Mouse (Mus musculus) heart, embryonic 12.5 days (tissue): Measurements from ENCODE around the gene Gipc3. TPM values are rescaled to one million over a fixed set of nuclear protein-coding genes. Genes with fewer than 3 reads are reported as not detected.

Source experiments
- ATAC-seq: fragments of 200-750 bp; cut with Nextera tagmentation; 2 replicates; pipeline ENCODE4 v1.8.0; 2017; ENCODE audit warnings: moderate TSS enrichment, moderate library complexity; ENCODE audit not compliant: insufficient number of reproducible peaks, low FRiP score
- H3K27ac ChIP-seq: fragments of 300-500 bp; sonication (generic); 2 replicates; pipeline ENCODE4 v1.5.1; 2016; ENCODE audit warnings: mild to moderate bottlenecking, moderate library complexity; ENCODE audit not compliant: poor library complexity, severe bottlenecking
- H3K27me3 ChIP-seq: fragments of 300-500 bp; sonication (generic); replicated peaks from 2 replicates; pipeline ENCODE4 v1.6.1; 2016; ENCODE audit warnings: mild to moderate bottlenecking, moderate library complexity
- H3K36me3 ChIP-seq: fragments of 300-500 bp; sonication (generic); 2 replicates; pipeline ENCODE4 v1.6.1; 2016; ENCODE audit warnings: mild to moderate bottlenecking, moderate library complexity
- H3K4me1 ChIP-seq: fragments of 300-500 bp; sonication (generic); replicated peaks from 2 replicates; pipeline ENCODE4 v1.6.1; 2016; ENCODE audit warnings: mild to moderate bottlenecking
- H3K4me2 ChIP-seq: fragments of 300-500 bp; sonication (generic); 2 replicates; pipeline ENCODE4 v1.6.1; 2016; ENCODE audit warnings: mild to moderate bottlenecking, moderate library complexity
- H3K4me3 ChIP-seq: fragments of 300-500 bp; sonication (generic); 2 replicates; pipeline ENCODE4 v1.5.1; 2016; ENCODE audit warnings: mild to moderate bottlenecking
- H3K9ac ChIP-seq: fragments of 300-500 bp; sonication (generic); 2 replicates; pipeline ENCODE4 v1.6.1; 2016; ENCODE audit warnings: mild to moderate bottlenecking, moderate library complexity
- H3K9me3 ChIP-seq: fragments of 300-500 bp; sonication (generic); replicated peaks from 2 replicates; pipeline ENCODE4 v1.6.1; 2016; ENCODE audit warnings: mild to moderate bottlenecking, moderate library complexity
- WGBS: fragments of 180-500 bp; shearing (Covaris S2); methylation state at CpG from one replicate; pipeline ENCODE4 v1.1.7; 2016; 5-methylcytosine and 5-hydroxymethylcytosine counted together
- polyA plus RNA-seq: library from polyadenylated mRNA; unstranded; fragments of >200 nt; fragmentation: Nextera tagmentation; extraction: Ambion mirVana; gene quantifications from 2 replicates; pipeline ENCODE4 v1.2.1, GENCODE M21; 2016

Gipc3 gene
- polyA plus RNA-seq, 1 experiment from 2014 or later = not detected

DNA sequence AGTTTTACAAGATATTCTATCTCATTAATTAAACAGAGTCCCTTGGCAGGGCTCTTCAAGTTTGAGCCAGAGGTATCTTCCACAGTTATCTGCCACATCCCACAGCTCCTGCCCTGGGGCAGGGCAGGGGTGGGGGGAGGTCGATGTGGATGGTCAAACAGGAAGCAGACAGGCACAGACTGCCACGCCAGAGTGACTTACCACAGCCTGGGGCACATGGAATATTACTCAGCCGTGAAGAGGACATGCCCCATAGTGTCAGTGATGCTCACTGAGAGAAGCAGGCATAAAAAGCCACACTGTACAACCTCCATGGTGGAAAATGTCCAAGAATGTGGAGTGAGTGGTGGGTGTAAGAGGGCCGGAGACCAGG, 2.1 kb upstream of the Gipc3 start:
- Histone ChIP-seq H3K36me3 (peaks cover 26% of the 10 kb centered on the region), H3K27me3 (peaks cover 41% of the 10 kb centered on the region), H3K27ac (no peak overlapping the region), H3K4me3 (no peak overlapping the region), H3K9me3 (no peaks in the 10 kb centered on the region), H3K4me1 (peaks cover 49% of the 10 kb centered on the region), H3K4me2 (no peak overlapping the region), H3K9ac (no peak overlapping the region)
- 73% methylated on average over 4 of the region's 4 CpGs for WGBS
- ATAC-seq = no peak

DNA sequence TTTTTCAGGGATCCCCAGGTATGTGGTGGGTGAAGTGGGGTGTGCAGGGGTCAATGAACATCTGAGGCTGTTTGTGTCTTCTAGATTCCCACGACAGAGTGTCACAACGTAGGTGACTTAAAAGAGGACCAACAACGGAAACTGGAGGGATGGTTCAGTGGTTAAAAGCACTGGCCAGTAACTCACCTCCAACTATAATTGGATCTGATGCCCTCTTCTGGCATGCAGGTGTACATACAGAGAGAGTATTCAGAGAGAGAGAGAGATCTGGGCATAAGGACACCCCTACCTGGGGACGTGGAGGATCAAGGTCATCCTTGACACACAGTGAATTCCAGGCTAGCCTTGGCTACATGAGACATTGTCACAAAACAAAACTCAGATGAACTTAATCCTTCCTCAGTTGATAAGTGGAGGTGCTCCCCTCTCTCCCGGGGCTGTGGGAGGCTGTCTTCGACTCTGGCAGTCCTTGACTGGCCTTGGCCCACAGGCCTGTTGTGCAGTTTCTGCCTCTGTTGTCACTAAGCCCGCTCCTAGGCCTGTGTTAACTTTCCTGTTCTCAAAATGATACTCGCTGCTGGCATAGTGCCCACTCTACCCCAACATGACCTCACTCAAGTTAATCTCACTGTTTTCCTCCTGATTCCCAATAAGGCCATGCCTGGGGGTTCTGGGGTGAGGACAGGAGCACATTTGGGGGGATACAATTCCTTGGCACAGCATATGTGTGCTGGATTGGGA, 1.5 kb upstream of the Gipc3 start:
- ATAC-seq = no peak
- H3K27ac ChIP-seq = no peak overlapping the region
- H3K4me3 ChIP-seq = no peak overlapping the region
- WGBS = 42% methylated on average over 8 of the region's 8 CpGs
- H3K4me1 ChIP-seq = peaks cover 48% of the 10 kb centered on the region
- peaks cover 41% of the 10 kb centered on the region for H3K27me3 ChIP-seq
- peaks cover 26% of the 10 kb centered on the region for H3K36me3 ChIP-seq
- no peaks in the 10 kb centered on the region for H3K9me3 ChIP-seq
- no peak overlapping the region for H3K4me2 ChIP-seq
- H3K9ac ChIP-seq = no peak overlapping the region

DNA sequence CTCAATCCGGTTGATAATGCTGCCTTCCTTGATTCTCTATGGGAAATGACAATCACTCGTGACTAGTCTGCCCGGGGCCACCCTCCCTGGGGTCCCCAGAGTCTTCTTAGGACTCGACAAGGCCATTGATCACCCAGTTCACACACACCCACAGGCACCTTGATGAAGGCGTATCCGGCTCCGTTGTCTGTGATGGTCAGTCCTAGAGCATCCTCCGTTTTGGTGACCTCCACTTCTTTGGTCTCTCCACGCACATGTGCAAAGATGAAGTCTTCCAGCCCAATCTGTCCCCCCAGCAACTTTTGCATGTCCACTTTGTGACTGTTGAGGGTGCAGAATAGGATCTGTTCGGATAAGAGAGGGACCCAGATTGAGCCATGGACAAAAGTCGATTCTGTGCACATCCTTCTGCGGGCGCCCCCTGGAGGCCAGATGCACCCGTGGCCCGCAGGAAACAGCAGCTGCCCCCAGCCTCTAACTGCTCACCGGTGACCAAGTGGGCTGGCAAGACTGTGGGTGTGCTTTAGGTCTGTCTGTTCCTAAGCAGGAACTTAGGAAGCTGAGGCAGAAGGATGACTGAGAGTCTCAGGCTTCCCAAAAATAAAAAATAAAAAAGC, 1.6 kb downstream of the Gipc3 start:
- WGBS = 30% methylated on average over 16 of the region's 16 CpGs
- no peak overlapping the region for H3K9ac ChIP-seq
- no peak overlapping the region for H3K27ac ChIP-seq
- ATAC-seq = no peak
- H3K4me2 ChIP-seq = no peak overlapping the region
- H3K27me3 ChIP-seq = peaks cover 58% of the 10 kb centered on the region
- H3K4me3 ChIP-seq = no peak overlapping the region
- H3K4me1 ChIP-seq = peaks cover 18% of the 10 kb centered on the region
- H3K9me3 ChIP-seq = no peaks in the 10 kb centered on the region
- H3K36me3 ChIP-seq = peaks cover 12% of the 10 kb centered on the region

DNA sequence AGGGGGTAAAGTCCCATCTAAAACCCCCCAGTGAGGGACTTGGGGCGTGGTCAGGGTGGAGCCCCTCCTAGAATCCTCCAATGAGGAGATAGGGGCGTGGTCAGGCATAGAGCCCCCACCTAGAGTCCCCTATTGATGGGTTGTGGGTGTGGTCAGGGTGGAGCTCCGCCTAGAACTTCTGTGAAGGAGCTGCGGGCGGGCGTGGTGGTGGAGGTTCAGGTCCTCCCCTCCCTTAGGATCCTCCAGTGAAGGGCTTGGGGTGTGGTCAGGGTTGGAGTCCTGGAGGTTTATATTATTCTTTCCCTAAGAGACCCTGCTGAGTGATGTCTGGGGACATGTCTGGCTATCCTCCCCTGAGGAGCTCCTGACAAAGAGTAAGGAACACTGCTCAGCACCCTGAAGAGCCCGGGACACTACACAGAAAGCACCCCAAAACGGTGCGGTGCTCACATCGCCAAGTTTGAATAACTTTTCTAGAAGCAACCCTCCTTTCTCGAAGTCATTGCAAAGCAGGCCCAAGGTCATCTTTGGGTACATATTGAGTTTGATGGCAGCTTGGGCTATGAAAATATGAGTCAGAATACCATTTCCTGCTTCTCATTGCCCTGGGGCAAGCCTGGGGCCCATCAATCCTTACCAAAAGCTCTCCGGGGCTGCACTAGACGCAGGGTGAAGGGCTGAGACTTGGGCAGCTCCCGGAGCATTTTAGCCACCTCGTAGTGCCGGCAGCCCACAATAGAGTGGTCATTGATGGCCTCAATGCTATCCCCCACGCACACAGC, 2.3 kb downstream of the Gipc3 start:
- Histone ChIP-seq H3K27me3 (peaks cover 58% of the 10 kb centered on the region), H3K36me3 (peaks cover 6% of the 10 kb centered on the region), H3K9me3 (no peaks in the 10 kb centered on the region), H3K27ac (no peak overlapping the region), H3K9ac (no peak overlapping the region), H3K4me1 (peaks cover 23% of the 10 kb centered on the region), H3K4me2 (no peak overlapping the region), H3K4me3 (no peak overlapping the region)
- peak; percentile 36; the same call in 1 of the 2 replicates for ATAC-seq
- 35% methylated on average over 17 of the region's 17 CpGs for WGBS

DNA sequence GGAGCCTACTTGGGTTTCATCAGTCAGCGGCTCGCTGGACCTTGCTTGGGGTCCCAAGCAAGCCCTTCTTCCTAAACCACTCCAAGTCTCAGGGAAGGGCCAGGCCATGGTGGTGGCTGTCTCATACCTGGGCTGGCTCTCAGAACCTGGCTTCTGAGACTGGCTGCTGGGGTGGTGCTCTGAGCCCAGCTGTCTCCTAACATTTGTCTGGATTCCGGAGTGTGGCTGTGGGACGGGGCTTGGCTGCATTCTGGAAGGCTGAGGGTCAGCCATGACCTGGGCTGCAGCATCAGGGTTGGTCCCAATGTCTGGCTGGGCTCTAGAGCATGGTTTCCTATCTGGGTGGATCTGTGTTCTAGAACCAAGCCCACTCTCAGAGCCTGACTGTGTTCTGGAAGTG, 6.5 kb downstream of the Gipc3 start:
- H3K27ac ChIP-seq = no peak overlapping the region
- H3K4me1 ChIP-seq = peaks cover 28% of the 10 kb centered on the region
- no peaks in the 10 kb centered on the region for H3K9me3 ChIP-seq
- peaks cover 5% of the 10 kb centered on the region; the same call in 1 of the 2 replicates for H3K36me3 ChIP-seq
- WGBS = 92% methylated on average over 4 of the region's 4 CpGs
- H3K27me3 ChIP-seq = peaks cover 32% of the 10 kb centered on the region
- 0 out of 2 replicates have a peak overlapping the region, but pooled peaks have one; percentile 38 for H3K9ac ChIP-seq
- no peak overlapping the region for H3K4me3 ChIP-seq
- no peak for ATAC-seq
- H3K4me2 ChIP-seq = no peak overlapping the region

DNA sequence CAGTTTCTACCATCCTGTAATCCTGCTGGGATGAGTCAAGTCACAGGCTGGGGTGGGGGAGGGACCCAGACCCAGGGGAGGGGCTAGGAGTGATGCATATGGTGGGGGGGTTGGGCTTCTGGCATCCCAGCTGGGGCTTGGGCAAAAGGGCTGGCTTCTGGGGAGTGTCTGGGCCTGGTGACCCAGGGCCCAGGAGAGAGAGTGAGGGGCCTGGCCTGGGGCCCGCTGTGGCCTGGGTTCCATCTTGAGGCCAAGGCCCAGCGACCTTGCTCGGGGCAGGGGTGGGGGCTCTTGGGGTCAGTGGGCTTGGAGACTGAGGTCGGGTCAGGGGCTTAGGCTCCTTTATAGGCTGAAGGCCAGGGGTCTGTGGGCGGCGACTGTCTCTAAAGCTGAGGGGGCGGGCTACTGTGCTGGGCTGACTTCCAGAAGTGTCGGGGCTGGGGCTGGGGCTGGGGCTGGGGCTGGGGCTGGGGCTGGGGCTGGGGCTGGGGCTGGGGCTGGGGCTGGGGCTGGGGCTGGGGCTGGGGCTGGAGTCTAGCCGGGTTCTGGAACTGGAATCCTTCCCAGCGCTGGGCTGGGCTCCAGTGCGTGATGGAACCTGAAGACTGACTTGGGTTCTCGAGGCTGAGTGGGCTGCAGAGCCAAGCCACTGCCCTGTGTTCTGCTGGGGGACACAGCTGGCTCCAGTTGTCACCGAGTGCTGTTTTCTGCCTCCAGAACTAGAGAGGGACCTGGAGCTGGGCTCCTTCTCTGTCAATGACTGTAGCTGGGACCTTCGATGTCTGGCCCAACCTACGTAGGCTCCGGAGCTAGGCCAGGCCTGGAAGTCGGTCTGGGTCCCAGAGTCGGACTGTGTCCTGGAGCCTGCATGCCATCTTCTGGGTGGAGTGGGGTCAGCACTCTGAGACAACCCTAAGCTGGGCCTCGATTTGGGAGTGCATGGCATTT, 7.4 kb downstream of the Gipc3 start:
- no peak for ATAC-seq
- Histone ChIP-seq H3K4me2 (peak overlapping the region; percentile 16; the same call in 1 of the 2 replicates), H3K9ac (peak overlapping the region; percentile 38)

DNA sequence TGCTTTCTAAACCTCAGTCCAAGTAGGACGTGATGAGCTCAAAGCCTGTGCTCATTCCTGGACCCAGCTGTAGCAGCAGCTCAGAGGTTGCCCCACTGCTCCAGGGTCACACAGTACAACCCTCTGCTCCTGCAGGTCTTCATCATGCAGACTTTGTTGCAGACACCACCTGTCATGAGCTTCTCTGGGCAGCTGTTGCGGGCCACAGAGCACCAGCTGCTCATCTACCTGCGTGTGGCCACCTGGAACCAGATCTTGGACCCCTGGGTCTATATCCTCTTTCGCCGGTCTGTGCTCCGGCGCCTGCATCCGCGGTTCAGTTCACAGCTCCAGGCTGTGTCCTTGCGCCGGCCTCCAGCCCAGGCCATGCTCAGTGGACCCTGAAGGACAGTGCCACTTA, 8.7 kb downstream of the Gipc3 start:
- WGBS = 76% methylated on average over 11 of the region's 11 CpGs
- Histone ChIP-seq H3K4me2 (no peak overlapping the region), H3K36me3 (peaks cover 5% of the 10 kb centered on the region; the same call in 1 of the 2 replicates), H3K4me3 (no peak overlapping the region), H3K27ac (no peak overlapping the region), H3K9ac (no peak overlapping the region), H3K27me3 (peaks cover 21% of the 10 kb centered on the region), H3K4me1 (peaks cover 39% of the 10 kb centered on the region), H3K9me3 (no peaks in the 10 kb centered on the region)
- no peak for ATAC-seq

More for the DNA sequence above, 7.4 kb downstream of the Gipc3 start:
- 45% methylated on average over 19 of the region's 19 CpGs for WGBS
- Histone ChIP-seq H3K4me1 (peaks cover 29% of the 10 kb centered on the region), H3K4me3 (no peak overlapping the region), H3K27ac (peak overlapping the region; percentile 70), H3K36me3 (peaks cover 5% of the 10 kb centered on the region; the same call in 1 of the 2 replicates), H3K9me3 (no peaks in the 10 kb centered on the region), H3K27me3 (peaks cover 25% of the 10 kb centered on the region)

DNA sequence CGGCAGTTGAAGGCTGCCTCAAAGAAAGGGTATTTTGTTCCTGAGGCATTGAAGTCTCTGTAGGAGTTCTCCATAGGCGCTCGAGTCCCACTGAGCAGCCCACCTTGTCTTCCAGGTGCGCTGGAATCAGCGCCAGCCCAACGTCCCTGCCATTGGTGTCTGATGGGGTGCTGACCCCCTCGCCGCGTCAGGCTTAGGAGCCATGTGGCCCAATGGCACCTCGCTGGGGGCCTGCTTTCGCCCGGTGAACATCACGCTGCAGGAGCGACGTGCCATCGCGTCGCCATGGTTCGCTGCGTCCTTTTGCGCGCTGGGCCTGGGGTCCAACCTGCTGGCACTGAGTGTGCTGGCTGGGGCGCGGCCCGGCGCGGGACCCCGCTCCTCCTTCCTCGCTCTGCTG, 10.8 kb downstream of the Gipc3 start:
- peak overlapping the region; percentile 50 for H3K4me2 ChIP-seq
- peaks cover 6% of the 10 kb centered on the region for H3K36me3 ChIP-seq
- peak overlapping the region; percentile 48; the same call in 1 of the 2 replicates for H3K9ac ChIP-seq
- H3K4me1 ChIP-seq = peaks cover 58% of the 10 kb centered on the region
- WGBS = 19% methylated on average over 29 of the region's 29 CpGs
- no peaks in the 10 kb centered on the region for H3K9me3 ChIP-seq
- peak overlapping the region; percentile 15 for H3K4me3 ChIP-seq
- no peak overlapping the region for H3K27ac ChIP-seq
- peaks cover 5% of the 10 kb centered on the region for H3K27me3 ChIP-seq
- no peak for ATAC-seq

DNA sequence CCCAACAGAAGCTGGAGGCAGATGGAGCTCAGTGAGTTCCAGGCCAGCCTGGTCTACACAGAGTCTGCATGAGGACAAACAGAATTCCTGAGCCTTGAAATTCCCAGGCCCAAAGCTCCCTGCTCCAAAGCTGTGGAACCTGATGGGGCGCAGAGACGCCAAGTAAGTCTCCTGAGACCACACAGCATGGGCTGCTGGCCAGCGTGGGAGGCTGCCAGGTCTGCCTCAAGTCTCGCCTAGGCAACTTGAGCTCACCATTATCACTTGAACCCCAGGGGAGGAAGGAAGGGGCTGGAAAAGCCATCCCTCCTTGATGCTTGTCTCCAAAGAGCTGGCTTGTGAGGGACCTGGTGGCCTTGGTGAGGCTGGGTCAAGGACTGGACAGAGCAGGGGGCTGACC, 13.1 kb downstream of the Gipc3 start:
- H3K9ac ChIP-seq = peak overlapping the region; percentile 54
- peak overlapping the region; percentile 47 for H3K4me2 ChIP-seq
- no peak overlapping the region for H3K4me3 ChIP-seq
- no peaks in the 10 kb centered on the region; the same call in 1 of the 2 replicates for H3K27me3 ChIP-seq
- peaks cover 54% of the 10 kb centered on the region for H3K4me1 ChIP-seq
- H3K27ac ChIP-seq = peak overlapping the region; percentile 91
- H3K36me3 ChIP-seq = peaks cover 29% of the 10 kb centered on the region
- ATAC-seq = no peak
- H3K9me3 ChIP-seq = no peaks in the 10 kb centered on the region
- WGBS = 31% methylated on average over 4 of the region's 4 CpGs

DNA sequence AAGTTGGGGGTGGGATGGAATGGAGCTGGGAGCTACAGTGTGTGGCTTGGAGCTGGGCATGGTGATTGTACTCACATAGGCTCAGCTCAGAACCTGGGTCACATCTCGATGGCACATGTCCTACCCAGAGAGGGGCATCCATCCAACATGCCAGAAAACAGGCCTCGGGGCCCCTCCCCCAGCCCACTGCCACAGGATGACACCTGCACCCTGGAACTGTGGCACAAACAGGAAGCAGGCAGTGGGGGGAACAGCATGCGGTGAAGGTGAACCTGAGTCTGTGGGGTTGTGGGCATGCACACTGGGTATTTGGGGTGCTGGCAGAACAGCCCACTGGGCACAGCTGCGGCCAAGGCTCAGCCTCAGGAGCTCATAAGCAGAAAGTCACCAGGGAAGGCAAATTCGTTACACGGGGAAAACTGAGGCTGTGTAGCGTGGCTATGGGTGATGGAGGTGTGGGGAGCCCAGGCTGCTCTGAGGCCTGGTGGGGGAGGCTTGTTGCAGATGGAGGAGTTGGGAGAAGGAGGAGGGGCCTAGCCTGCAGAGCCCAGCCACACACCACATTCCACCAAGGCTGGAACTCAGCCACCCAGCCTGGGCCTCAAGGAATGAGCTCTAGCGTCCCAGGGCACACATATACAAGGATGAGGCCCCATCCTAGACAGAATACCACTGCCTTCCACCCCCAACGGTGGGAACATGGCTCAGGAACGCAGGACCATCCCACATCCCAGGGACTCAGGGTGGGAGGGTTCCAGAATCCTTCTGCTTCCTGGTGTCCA, 13.7 kb downstream of the Gipc3 start:
- Histone ChIP-seq H3K9ac (peak overlapping the region; percentile 54), H3K9me3 (no peaks in the 10 kb centered on the region), H3K27ac (peak overlapping the region; percentile 91), H3K36me3 (peaks cover 35% of the 10 kb centered on the region), H3K4me3 (peak overlapping the region; percentile 14), H3K4me1 (peaks cover 51% of the 10 kb centered on the region), H3K27me3 (no peaks in the 10 kb centered on the region; the same call in 1 of the 2 replicates), H3K4me2 (peak overlapping the region; percentile 47)
- peak; percentile 63 for ATAC-seq
- WGBS = 52% methylated on average over 10 of the region's 10 CpGs
